Mouse (Mus musculus) heart, adult 2 months (tissue): ENCODE measurements around the gene Egfl8. TPM values are rescaled to one million over a fixed set of nuclear protein-coding genes. Genes with fewer than 3 reads are reported as not detected.

Experiments
- DNase-seq, 2 experiments: peaks; one replicate each; pipeline ENCODE4 v3.0.0; 2021
- H3K27ac ChIP-seq: fragments of 200-600 bp; 2 replicates; pipeline ENCODE4 v1.8.1; 2022
- H3K27me3 ChIP-seq: fragments of 200-500 bp; 2 replicates; pipeline ENCODE4 v1.6.1; 2012; ENCODE audit warnings: mild to moderate bottlenecking, low read length, inconsistent platforms, mixed read lengths; ENCODE audit not compliant: control insufficient read depth, insufficient read depth
- H3K36me3 ChIP-seq: fragments of 200-500 bp; 2 replicates; pipeline ENCODE4 v1.6.1; 2012; ENCODE audit warnings: low read length, inconsistent platforms; ENCODE audit not compliant: control insufficient read depth, insufficient read depth
- H3K4me1 ChIP-seq: fragments of 200-500 bp; 2 replicates; pipeline ENCODE4 v1.6.1; 2011; ENCODE audit warnings: low read length; ENCODE audit not compliant: control insufficient read depth, insufficient read depth
- H3K4me3 ChIP-seq: fragments of 200-600 bp; 2 replicates; pipeline ENCODE4 v1.8.1; 2022
- H3K79me2 ChIP-seq: fragments of 200-500 bp; replicated peaks from 2 replicates; pipeline ENCODE4 v1.6.1; 2012; ENCODE audit warnings: mild to moderate bottlenecking, inconsistent platforms, low read length, moderate library complexity, mixed read lengths; ENCODE audit not compliant: control insufficient read depth, insufficient read depth
- H3K9ac ChIP-seq: fragments of 200-500 bp; 2 replicates; pipeline ENCODE4 v1.6.1; 2012; ENCODE audit warnings: low read depth, mild to moderate bottlenecking, control low read depth, inconsistent platforms, low read length, mixed read lengths
- CTCF ChIP-seq: fragments of 200-600 bp; IDR thresholded peaks from 2 replicates; pipeline ENCODE4 v1.8.1; 2022; ENCODE audit warnings: antibody characterized with exemption, mild to moderate bottlenecking, moderate library complexity
- EP300 ChIP-seq: fragments of 200-500 bp; IDR thresholded peaks from 2 replicates; pipeline ENCODE4 v1.6.1; 2011; ENCODE audit warnings: low read depth, low read length, control low read depth; ENCODE audit not compliant: insufficient read depth
- POLR2A ChIP-seq: fragments of 200-500 bp; IDR thresholded peaks from 2 replicates; pipeline ENCODE4 v1.6.1; 2011; ENCODE audit warnings: mild to moderate bottlenecking, low read depth, low read length, control low read depth; ENCODE audit not compliant: insufficient read depth
- WGBS: fragments of 180-500 bp; shearing (Covaris S2); methylation state at CpG from one replicate; pipeline ENCODE4 v1.1.7; 2018; 5-methylcytosine and 5-hydroxymethylcytosine counted together
- intact Hi-C: fragments of 180-260 bp; cut with DNase I; formaldehyde crosslinking; loops from one replicate; pipeline ENCODE4 v1.15.1; 2025
- polyA plus RNA-seq: library from polyadenylated mRNA; depleted of rRNA; stranded (reverse); fragments of >200 nt; gene quantifications from 2 replicates; pipeline ENCODE4 v1.2.3, GENCODE M21; 2012
- total RNA-seq, 2 experiments: library from RNA; stranded (reverse); gene quantifications; 2 replicates each; pipeline ENCODE4 v1.2.3; 2021

Egfl8 gene
- total and polyA plus RNA-seq, 3 experiments, result 1.2 to 2.4 (median 1.8) TPM

- H3K4me1 ChIP-seq, result peaks cover 3% of the 10 kb centered on the region; the same call in 1 of the 2 replicates
- TF ChIP-seq POLR2A (no peak), CTCF (no peak)
- no peak overlapping the region for H3K27ac ChIP-seq
- H3K27me3 ChIP-seq, result no peaks in the 10 kb centered on the region
- no peaks in the 10 kb centered on the region for H3K79me2 ChIP-seq
- intact Hi-C loops, result no loop called here
- no peaks in the 10 kb centered on the region for H3K36me3 ChIP-seq
- 90% methylated on average over 8 of the region's 8 CpGs for WGBS
- no peak for DNase-seq
- no peak overlapping the region for H3K9ac ChIP-seq
- H3K4me3 ChIP-seq, result no peak overlapping the region
These were observed 4.7 kb downstream of the Egfl8 start for GRCm38 (mm10) chr17:34611050-34611449.

- H3K4me3 ChIP-seq, result no peak overlapping the region
- intact Hi-C loops, result loop anchor here (2.0 to 10.0 kb wide), 2 partner anchors 19 to 493 kb away; partner anchors contain the start of gene H2-DMa
- no peaks in the 10 kb centered on the region for H3K36me3 ChIP-seq
- peaks cover 2% of the 10 kb centered on the region for H3K79me2 ChIP-seq
- no peak overlapping the region for H3K27ac ChIP-seq
- no peaks in the 10 kb centered on the region for H3K27me3 ChIP-seq
- WGBS, result 61% methylated on average over 7 of the region's 7 CpGs
- no peak for DNase-seq
- TF ChIP-seq EP300 (no peak), POLR2A (no peak), CTCF (no peak)
- no peak overlapping the region for H3K9ac ChIP-seq
- peaks cover 4% of the 10 kb centered on the region for H3K4me1 ChIP-seq
These were observed 7.8 kb downstream of the Egfl8 start for GRCm38 (mm10) chr17:34607997-34608396.

DNA sequence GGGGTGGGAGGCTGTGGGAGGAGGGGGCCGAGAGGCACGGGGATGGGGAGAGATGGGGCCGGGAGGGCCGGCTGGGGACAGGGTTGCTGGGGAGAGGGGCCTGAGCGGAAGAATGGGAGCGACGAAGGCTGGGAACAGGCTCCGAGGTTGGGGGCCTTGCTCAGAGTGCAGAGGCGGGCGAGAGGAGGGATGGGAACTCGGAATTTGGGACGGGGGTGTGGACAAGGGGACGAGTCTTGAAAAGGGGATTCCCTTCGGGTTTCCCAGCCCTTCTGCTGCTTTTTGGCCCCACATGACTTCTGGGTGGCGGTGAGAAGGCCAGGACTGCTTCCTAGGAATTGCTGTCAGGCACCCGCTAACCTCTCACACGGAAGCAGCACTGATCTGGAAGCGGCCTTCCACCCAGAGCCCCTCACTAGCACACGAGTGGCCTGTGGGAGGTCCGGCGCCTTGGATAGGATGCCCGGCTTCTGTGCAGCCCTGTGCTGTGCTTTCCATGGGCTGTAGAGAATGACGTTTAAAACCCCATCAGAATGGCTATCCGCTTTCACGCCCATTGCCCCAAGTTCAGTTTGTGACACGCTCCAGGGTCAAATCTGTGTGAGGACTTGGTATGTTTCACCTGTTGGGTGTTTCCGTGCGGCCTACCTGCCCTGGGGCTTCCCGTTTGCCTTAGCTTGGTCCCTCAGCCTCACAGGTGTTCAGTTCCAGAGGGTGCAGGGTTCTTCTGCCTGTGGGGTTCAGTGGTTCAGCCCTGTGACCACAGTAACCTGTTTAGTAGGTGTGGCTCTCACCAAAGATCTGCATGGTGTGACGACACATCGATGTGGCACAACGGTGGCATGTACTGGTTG lies 9.4 kb downstream of the Egfl8 start:
- Histone ChIP-seq H3K79me2 (peaks cover 2% of the 10 kb centered on the region), H3K4me1 (peaks cover 4% of the 10 kb centered on the region), H3K27ac (peak overlapping the region; percentile 91), H3K27me3 (no peaks in the 10 kb centered on the region), H3K36me3 (no peaks in the 10 kb centered on the region), H3K4me3 (peak overlapping the region; percentile 89), H3K9ac (peak overlapping the region; percentile 96)
- DNase-seq, result peak in 1 of 2 experiments; percentile 38
- TF ChIP-seq EP300 (no peak), POLR2A (no peak), CTCF (no peak)
- 14% methylated on average over 32 of the region's 32 CpGs for WGBS
- intact Hi-C loops, result loop anchor here (2.0 to 10.0 kb wide), 2 partner anchors 20 to 492 kb away; partner anchors contain the start of gene H2-DMa

DNA sequence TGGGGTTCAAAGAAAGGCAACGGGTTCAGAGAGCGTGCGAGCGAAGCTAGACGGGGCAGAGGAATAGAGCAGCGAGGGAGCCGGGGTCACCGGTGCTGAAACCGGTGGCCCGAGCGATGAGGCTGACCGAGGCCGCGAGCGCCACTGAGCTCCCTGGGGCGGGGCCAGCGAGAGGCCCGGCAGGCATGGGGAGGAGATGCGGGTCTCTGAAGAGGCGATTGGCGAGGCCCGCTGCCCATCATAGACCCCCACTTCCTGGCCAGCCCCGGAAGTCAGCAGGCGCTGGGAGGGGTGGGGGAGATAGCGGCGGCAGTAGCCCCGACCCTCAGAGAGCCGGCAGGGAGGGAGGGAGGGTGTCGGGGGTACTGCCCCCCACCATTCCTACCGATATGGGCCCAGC lies 10.2 kb downstream of the Egfl8 start:
- TF ChIP-seq CTCF (no peak), POLR2A (peak; percentile 89), EP300 (no peak)
- Histone ChIP-seq H3K9ac (peak overlapping the region; percentile 96), H3K27me3 (no peaks in the 10 kb centered on the region), H3K4me1 (peaks cover 4% of the 10 kb centered on the region), H3K36me3 (no peaks in the 10 kb centered on the region), H3K4me3 (peak overlapping the region; percentile 89), H3K27ac (peak overlapping the region; percentile 91), H3K79me2 (peaks cover 2% of the 10 kb centered on the region)
- under 1% methylated on average over 29 of the region's 30 CpGs for WGBS
- intact Hi-C loops, result loop anchor here (2.0 to 10.0 kb wide), 2 partner anchors 21 to 491 kb away; partner anchors contain the start of gene H2-DMa
- DNase-seq, result peak; percentile 97 to 98

DNA sequence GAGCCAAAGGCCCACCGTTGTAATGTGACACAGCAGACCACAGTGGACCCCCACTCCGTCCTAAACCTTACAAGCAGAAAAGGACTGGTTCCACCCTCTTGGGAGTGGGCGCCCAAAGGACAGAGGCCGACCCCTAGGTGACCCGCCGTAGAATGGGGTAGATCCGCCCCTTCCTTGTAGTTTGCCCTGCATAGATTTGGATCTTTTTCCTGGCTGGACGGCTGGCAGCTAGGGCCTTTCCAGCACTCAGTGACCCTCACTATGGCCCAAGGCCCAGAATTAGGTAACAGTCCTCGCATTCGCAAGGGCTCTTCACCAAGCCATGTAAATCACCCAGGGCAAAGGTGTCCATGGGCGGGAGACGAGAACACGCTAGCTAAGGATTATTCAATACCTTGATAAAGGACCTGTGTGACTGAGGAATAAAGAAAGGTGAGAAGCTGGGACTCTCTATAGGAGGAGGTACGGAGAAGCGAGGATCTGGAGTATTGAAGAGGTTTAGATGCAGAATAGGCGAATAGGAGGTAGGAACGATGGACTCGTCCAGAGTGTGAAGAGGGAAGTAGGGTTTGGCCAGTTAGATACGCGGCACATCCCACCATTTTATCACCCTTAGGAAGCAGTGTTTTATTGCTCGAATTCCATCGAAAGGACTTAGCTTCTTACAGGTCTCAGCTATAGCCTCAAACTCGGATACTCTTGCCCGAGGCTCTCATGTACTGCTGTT lies 11.1 kb downstream of the Egfl8 start:
- DNase-seq, result no peak
- Histone ChIP-seq H3K79me2 (peaks cover 2% of the 10 kb centered on the region), H3K4me3 (peak overlapping the region; percentile 89), H3K27me3 (no peaks in the 10 kb centered on the region), H3K9ac (peak overlapping the region; percentile 82), H3K27ac (peak overlapping the region; percentile 91), H3K36me3 (no peaks in the 10 kb centered on the region), H3K4me1 (peaks cover 4% of the 10 kb centered on the region)
- WGBS, result 17% methylated on average over 24 of the region's 24 CpGs
- no peak for TF ChIP-seq CTCF
- no peak for TF ChIP-seq EP300
- TF ChIP-seq POLR2A, result no peak
- intact Hi-C loops, result loop anchor here (10.0 kb wide), 1 partner anchor 490 kb away; the partner anchor contains the start of gene H2-DMa
